Mouse (Mus musculus) spleen, adult 2 months (tissue): ENCODE measurements around the gene Ppm1j.

Source experiments
- CTCF ChIP-seq: fragments of 200-500 bp; IDR thresholded peaks from 2 replicates; pipeline ENCODE4 v1.5.1; 2011; ENCODE audit warnings: mild to moderate bottlenecking, inconsistent platforms; ENCODE audit not compliant: insufficient read depth, insufficient read length, insufficient replicate concordance; ENCODE audit errors: extremely low read depth
- POLR2A ChIP-seq: fragments of 200-500 bp; IDR thresholded peaks from 2 replicates; pipeline ENCODE4 v1.6.1; 2011; ENCODE audit warnings: low read depth, low read length, inconsistent platforms

- TF ChIP-seq CTCF (no peak), POLR2A (no peak)
Measured at GRCm38 (mm10) chr3:104817481-104817990, 36.7 kb downstream of the Ppm1j start.
